Mouse (Mus musculus): ENCODE results near the gene Pex10. TPM values are rescaled to one million over a fixed set of nuclear protein-coding genes. Genes with fewer than 3 reads are reported as not detected.

Pex10 gene
- total RNA-seq, 2 experiments from 2014 or later = 25.6 to 27.5 TPM

DNA sequence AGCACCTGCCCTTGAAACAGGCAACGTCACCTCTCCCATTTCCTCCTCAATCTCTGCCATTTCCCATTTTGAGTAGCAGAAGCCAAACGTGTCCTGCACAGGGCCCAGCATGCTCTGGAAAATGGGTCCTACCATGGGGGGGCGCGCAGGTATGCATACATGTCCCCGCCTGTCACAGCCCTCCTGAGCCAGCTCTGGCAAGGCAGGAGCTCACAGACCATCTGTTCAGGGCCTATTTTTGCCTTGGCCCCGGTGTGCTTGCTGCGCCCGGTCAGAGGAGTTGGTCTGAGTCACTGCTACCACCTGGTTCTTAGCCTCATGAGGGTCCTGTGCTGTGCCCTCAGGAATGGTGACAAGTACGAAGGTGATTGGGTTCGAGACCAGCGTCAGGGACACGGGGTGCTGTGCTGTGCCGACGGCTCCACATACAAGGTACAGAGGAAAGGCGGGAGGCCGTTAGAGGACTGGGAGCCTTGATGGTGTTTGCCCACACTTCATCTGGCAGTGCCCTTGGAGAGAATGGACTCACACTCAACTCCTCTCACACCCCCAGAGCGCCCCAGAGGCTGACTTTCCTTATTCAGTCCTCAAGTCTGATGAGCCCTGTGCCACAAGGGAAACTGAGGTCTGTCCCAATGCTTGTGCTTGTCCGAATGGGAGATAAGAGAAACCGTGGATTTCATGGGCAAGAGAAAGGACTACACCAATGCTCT lies 26.1 kb downstream of the Pex10 start:
- DNase-seq (ENCODE audit: low spot score in 2 of 2) = no peak

DNA sequence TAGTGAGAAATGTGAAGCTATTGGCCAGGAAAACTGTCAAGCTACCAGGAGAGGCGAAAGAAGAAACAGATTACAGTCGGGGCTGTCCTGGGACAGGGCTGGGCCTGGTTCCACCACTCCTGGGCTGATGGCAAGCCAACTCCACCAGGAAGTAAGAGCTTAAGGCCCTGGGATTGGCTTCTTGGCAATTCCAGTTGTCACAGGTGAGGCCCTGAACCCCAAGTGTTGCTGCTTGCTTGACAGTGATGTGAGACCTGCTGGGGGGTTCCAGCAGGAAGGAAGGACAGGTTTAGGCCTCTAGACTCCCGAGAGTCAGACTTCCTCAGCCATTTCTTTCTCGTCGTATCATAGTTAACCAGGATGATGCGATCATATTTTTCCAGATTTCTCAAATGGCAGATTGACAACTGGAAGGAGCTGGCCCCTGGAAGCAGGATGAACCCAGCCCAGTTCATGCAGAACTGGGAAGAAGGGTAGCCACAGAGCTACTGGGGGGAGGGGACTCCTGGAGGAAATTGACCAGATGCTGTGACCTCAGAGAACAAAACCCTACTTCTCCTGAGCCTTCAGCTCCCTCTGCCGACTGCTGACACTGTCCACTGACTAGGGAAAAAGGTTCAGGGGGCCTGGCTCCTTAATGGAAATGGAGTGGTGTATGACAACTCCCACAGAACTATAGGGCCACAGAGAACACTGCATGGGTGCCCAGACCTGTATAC lies 26.8 kb downstream of the Pex10 start:
- DNase-seq (ENCODE audit: low spot score in 2 of 2) = no peak

DNA sequence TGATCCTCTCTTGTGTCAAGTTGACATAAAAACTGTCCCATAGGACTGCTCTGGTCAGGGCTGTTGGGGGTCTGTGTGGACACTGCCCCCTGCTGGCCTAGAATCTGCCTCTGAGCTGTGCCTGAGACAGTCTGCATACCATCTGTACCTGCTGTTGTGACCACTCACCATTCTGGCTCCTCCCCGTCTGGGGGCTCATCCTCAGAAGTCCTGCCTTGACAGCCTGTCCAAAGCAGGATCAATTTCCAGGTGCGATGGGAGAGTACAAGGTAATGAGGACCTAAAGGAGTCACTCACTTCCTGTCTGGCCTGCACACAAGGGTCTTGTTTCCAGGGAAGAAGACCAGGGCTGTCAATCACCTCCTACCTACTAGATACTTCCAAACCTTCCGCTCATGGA lies 27.7 kb downstream of the Pex10 start:
- no peak for DNase-seq (ENCODE audit: low spot score in 2 of 2)

DNA sequence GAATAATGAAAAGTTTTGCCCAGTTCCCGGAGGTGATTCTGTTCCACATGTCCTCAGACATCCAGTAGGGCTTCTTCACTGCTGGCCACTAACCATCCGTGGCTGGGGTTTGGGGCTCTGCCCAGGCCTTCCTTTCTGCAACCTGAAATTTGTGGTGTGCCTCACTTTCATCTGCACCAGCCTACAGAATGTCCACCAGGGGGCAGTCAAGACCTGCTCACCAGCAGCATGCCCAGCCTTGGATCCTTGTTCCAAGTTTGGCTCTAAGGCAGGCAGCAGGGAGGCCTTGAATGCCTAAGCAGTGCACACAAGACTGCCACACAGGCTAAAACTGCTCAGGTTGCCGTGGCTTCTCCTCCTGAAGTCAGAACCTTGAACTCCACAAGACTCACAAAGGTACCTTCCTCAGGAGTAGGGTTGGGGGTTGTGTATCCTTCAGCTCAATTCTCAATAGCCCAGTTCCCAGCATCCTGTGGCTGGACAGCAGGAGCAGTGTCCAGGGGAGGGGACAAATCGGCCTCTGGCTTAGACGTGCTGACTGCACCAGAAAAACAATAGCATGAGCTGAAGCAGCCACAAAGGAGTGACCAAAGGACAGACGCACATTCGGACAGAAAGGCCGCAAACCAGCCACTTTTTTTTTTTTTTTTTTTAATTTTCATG lies 28.6 kb downstream of the Pex10 start:
- peak; percentile 54 to 69 for DNase-seq (ENCODE audit: low spot score in 2 of 2)

DNA sequence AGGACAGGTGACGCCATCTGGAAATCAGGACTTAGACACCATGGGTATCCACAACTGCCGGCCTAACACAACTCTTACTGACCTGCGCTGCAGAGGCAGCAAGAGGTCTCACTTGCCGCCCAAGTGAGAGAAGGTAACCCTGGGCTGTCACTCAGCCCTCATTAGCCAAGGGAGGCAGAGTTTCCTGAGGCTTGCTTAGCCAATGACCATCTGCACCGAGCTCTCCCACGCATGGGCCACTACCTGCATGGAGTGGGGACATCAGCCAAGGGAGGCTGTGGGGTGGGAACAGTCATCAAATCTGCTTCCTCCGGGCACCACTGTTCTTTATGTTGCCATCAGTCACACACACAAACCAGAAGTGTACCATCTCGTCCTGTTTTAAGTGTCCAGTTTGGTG lies 29.2 kb downstream of the Pex10 start:
- no peak for DNase-seq (ENCODE audit: low spot score in 2 of 2)

DNA sequence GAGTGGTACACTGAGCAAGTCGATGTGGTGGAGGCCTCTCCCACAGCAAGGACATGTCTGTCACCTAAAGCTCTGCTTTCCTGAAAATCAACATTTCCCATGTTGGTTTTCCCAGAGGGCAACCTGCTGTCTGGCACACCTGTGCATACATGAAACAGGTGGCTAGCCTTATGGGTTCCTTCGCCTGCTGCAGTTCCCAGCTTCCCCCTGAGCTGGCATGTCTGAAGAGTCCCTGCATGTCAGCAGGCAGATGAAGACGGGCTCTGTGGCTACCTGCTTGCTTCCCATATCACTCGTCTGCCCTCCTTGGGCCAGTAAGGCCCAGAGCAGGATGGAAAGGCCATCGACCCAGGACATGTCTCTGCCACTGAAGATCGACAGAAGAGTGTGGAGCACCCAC lies 30.6 kb downstream of the Pex10 start:
- no peak for DNase-seq (ENCODE audit: low spot score in 2 of 2)

DNA sequence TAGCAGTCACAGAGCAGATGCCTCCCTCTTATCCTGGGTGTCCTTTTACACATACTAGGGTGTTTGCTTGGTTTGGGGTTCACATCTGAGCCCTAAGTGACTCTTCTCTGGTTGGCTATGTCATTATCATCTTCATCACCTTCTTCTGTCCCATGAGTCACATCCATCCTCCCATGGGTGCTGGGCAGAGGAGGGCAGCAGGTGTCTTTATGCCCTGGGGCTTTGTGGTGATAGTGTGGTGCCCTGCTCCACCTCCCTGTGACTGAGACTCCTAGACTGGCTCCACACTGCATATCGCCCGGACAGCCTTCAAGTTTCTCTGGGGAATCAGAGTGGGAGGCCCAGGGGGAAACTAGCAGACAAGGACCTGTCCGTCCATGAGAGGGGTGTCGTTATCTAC lies 31.8 kb downstream of the Pex10 start:
- DNase-seq (ENCODE audit: low spot score in 2 of 2) = no peak

DNA sequence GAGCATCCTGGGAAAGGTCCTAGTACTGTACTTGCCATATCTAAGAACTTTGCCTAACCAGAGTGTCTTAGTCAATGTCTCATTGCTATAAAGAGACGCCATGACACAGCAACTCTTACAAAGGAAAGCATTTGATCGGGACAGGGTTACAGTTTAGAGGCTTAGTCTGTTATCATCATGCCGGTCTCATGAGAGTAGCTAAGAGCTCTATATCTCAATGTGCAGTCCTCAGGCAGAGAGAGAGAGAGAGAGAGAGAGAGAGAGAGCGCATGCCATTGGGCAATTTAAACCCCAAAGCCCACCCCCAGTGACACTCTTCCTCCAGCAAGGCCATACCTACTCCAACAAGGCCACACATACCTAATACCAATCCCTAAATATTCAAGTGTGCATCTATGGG lies 41.1 kb downstream of the Pex10 start:
- no peak for DNase-seq (ENCODE audit: low spot score in 2 of 2)

DNA sequence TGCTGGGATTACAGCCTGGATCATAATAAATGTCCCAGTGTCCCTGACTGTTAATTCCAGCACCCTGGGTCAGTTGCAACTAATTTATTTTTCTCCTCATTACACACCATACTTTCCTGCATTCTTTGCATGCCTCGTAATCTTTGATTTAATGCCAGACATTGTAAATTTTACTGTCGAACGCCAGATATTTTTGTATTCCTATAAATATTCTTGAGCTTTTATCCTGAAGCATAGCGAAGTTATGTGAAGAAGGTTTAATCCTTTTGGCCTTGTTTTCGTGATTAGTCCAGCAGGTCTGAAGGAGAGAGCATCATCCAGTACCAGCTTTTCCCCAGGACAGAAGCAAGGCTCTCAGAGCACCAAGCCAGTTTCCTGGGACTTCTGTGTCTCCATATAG lies 42.7 kb downstream of the Pex10 start:
- DNase-seq (ENCODE audit: low spot score in 2 of 2) = no peak

DNA sequence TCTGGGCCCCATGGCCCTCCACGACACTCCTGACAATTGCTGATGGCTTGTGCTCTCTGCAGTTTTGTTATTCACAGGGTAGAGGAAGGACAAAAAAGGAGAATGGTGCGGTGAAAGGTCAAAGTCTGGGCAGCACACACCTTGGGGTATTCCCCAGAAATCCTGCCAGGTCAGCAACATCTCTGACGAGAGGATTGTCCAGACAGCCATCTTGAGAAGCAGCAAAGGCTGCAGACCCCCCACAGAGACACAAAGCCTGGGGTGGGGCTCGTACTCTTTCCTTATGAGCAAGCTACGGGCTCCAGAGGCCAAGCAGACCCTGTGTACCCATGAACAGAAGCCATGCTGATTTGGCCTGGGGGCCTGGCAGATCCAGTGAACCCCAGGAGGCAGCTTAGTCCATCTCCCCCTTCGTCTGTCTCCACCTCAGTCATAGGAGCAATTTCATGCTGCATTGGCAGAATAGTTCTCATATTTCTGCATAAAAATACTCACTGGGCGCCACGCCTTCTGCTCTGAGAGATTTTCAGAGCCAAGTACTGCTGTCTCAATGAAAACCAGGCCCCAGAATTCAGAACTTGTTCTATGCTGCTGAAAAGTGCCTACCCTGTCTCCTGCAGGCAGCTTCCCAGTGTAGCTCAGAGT lies 47.1 kb downstream of the Pex10 start:
- DNase-seq (ENCODE audit: low spot score in 2 of 2) = no peak

DNA sequence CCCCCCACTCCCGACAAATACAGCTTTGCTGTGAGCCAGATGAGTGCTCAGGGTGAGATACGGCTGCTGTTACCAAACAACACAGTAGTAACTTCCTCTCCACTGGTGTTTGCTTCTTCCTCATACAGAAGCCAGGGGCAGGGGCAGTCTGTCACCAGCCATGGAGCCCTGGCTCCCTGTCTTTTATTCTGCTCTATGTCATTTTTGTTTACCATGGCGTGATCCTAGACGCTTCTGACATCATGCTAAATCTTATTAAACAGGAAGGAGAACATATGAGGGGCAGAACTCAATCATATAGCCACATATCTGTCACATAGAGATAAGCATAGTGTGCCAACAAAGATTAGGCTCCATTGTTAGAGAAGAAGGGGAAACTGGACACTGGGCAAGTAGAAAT lies 49.8 kb downstream of the Pex10 start:
- no peak for DNase-seq (ENCODE audit: low spot score in 2 of 2)

DNA sequence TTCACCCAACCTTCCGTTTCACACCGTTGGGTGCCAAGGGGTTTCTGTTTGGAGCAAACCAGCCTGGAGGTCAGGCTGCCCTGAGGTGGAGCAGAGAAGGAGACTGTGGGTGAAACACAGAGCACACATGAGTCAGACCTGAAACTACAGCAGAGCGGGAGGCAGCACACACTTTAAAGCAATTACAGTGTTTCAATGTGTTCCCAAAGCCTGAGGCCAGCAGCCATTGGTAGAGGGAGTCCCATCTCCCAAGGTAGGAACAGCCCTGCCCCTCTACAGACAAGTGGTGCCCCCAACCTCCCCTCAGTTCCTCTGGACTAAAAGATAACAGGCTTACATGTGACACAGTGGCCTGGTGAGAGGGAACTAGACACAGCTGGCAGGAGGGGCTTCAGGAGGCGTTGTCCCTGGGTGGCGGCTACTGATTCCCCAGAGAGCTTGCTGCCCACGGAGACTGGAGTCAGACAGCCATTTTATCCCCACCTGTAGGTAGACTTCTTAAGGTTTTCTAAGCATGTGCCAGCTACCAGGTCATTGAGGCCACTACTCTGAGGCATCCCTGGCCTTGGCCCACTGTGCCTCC lies 50.7 kb downstream of the Pex10 start:
- DNase-seq (ENCODE audit: low spot score in 2 of 2) = no peak

DNA sequence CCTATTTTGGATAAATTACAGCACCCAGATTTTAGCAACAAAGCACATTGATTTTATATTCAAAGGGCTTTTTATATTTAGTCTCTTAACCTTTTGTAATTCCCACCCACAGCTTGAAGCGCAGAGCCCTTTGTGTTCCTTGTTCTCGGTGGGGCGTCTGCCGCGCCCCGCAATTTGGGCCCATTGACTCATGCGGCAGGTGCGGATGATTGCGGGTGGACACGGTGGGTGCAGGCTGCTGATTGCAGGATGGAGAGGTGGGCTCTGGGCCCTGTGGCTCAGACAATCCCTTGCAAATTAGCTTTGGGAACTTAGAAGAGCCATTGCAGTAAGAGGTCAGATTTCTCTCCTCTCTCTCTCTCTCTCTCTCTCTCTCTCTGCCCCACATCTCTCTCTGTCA lies 51.5 kb downstream of the Pex10 start:
- no peak for DNase-seq (ENCODE audit: low spot score in 2 of 2)

DNA sequence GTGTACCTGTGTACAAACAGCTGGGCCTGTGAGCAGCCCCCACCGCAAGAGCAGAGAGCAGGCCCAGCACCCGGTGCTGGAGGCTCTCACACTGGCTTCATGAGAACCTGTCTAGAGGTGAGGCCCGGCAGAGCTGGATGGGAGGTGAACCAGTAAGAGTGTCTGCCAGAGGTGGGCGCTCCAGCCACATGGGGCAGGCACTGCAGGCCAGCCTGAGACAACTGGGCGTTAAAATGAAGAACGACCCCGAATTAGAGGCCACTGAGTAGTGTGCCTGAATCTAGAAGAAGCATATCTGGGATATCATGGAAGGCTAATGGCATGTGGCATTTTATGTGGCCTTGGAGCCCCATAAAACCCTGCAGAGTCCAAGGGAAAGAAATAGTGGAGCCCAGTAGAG lies 53.2 kb downstream of the Pex10 start:
- DNase-seq (ENCODE audit: low spot score in 2 of 2) = no peak

DNA sequence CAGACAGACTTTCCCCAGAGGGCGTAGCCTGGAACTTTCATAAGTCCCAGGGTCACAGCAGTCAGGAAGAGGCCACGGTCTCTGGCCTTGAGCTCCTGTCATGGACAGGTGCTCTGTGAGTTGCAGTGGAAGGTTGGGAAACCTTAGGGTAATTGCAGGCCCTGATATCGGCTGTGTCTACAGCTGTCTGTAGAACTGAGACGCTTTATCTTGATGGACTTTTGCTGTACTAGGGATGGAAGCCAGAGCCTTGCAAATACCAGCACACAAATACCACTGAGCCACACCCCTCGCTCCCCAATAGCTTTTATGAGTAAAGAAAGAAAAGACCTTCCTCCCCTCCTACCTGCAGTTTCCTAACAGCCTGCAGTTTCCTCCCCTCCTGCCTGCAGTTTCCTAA lies 53.8 kb downstream of the Pex10 start:
- DNase-seq (ENCODE audit: low spot score in 2 of 2) = no peak

DNA sequence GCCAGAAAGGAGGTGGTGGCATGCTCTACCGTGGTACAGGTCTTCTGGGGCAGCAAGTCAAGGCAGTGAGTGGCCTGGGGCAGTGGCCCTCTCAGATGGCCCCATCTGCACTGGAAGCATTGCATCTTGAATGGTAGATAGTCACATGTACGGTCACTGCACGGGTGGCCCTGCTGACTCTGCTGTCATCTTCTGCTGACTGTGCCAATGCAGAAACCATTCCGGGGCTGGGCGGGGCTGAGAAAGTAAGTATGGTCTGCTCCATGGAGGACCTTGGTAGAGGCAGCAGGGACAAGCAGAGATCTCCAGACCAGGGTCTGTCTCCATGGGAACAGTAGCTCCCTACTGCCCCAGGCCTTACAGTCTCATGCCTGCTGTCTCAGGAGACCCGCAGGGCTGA lies 54.4 kb downstream of the Pex10 start:
- no peak for DNase-seq (ENCODE audit: low spot score in 2 of 2)

Other genes with a start within 250 kb of the Pex10 start
- under 1 TPM; 0.31 to 0.62 TPM for gene Ttc34, start 229.6 kb upstream of the Pex10 start, total RNA-seq (2021)
- gene Mmel1, start 197.4 kb upstream of the Pex10 start, total RNA-seq (2021) = under 1 TPM; 0.65 to 0.76 TPM
- 10 to 100 TPM; 35.7 to 41.1 TPM for gene Fam213b, start 167.9 kb upstream of the Pex10 start, total RNA-seq (2021)
- gene Tnfrsf14, start 138.5 kb upstream of the Pex10 start, total RNA-seq (2021) = 10 to 100 TPM; 10.6 to 13.2 TPM
- gene Hes5, start 106.1 kb upstream of the Pex10 start, total RNA-seq (2021) = 1 to 10 TPM in 1 of 2 experiments, under 1 TPM in 1; 0.96 to 2.2 TPM
- gene Pank4, start 102.9 kb upstream of the Pex10 start, total RNA-seq (2021) = 10 to 100 TPM; 32.4 to 39.2 TPM
- 1 to 10 TPM; 1.1 to 1.6 TPM for gene Plch2, start 10.2 kb upstream of the Pex10 start, total RNA-seq (2021)
- gene Rer1, start 19.4 kb downstream of the Pex10 start, total RNA-seq (2021) = 10 to 100 TPM; 90.8 to 96.1 TPM
- gene Morn1, start 19.6 kb downstream of the Pex10 start, total RNA-seq (2021) = 10 to 100 TPM; 12.1 to 14.9 TPM
- gene Ski, start 155.6 kb downstream of the Pex10 start, total RNA-seq (2021) = 100 to 1,000 TPM; 106 to 111 TPM
- 10 to 100 TPM; 54.9 to 56.3 TPM for gene Faap20, start 182.8 kb downstream of the Pex10 start, total RNA-seq (2021)